Mouse (Mus musculus): ENCODE measurements around the gene Gatad2b.

- TF ChIP-seq CTCF (IDR thresholded peaks at IDR 0.05; ENCODE audit: borderline replicate concordance, insufficient read depth, low read length): no peak
- no peak for TF ChIP-seq POLR2A (IDR thresholded peaks at IDR 0.05; ENCODE audit: low read depth, low read length)
Observed at GRCm38 (mm10) chr3:90340177-90340576, 47.2 kb downstream of the Gatad2b start.
